Mouse (Mus musculus) lung, postnatal 0 days (tissue): ENCODE measurements at regions not wholly inside any gene's neighbourhood (a gene's known extent, or its start where the extent isn't known, plus 50 kb on each side); places are given as distances from the start of the nearest gene placed in this dataset.

Experiments
- CTCF ChIP-seq: IDR thresholded peaks from 2 replicates; pipeline ENCODE4 v1.5.1; 2016; ENCODE audit warnings: antibody characterized with exemption, mild to moderate bottlenecking
- EP300 ChIP-seq: IDR thresholded peaks from 2 replicates; pipeline ENCODE4 v1.6.1; 2016; ENCODE audit warnings: antibody characterized with exemption, mild to moderate bottlenecking, control low read depth

GRCm38 (mm10) chr6:93314625-93315024 lies 371.3 kb upstream of the Adamts9 start:
- no peak for TF ChIP-seq CTCF
- TF ChIP-seq EP300: no peak
